Mouse (Mus musculus): ENCODE measurements around the gene Lamb1. TPM values are rescaled to one million over a fixed set of nuclear protein-coding genes. Genes with fewer than 3 reads are reported as not detected.

Gene Lamb1
- polyA plus RNA-seq, 1 experiment from 2014 or later, result 39.4 TPM

DNA sequence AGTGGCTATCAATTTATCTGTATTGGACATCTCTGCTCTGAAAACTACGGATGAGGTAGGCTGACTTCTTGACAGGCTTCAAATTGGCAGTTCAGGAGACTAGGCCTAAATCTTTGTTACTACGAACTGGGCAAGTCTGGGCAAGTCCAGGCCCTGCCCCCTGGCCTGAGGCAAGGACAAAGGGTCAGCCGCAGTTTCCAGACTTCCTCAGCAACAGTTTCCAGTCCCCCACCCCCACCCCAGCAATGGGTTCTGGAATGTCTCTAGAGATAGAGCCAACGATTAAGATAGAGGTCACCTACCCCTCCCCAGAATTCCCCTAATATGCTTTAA is 110.2 kb downstream of the Lamb1 start:
- Histone ChIP-seq H3K27ac (no peak overlapping the region), H3K9me3 (no peaks in the 10 kb centered on the region), H3K36me3 (no peaks in the 10 kb centered on the region), H3K4me1 (0 out of 2 replicates have a peak, but pooled peaks cover 8% of the 10 kb centered on the region), H3K4me2 (replicated peaks) (no peak overlapping the region), H3K27me3 (replicated peaks) (no peaks in the 10 kb centered on the region), H3K9ac (no peak overlapping the region), H3K4me3 (no peak overlapping the region)
- 0 out of 2 replicates have a peak, but pooled peaks have one; percentile 4 for ATAC-seq (ENCODE audit: low FRiP score, low read depth)
- WGBS, result 83% methylated on average over 4 of the region's 4 CpGs

DNA sequence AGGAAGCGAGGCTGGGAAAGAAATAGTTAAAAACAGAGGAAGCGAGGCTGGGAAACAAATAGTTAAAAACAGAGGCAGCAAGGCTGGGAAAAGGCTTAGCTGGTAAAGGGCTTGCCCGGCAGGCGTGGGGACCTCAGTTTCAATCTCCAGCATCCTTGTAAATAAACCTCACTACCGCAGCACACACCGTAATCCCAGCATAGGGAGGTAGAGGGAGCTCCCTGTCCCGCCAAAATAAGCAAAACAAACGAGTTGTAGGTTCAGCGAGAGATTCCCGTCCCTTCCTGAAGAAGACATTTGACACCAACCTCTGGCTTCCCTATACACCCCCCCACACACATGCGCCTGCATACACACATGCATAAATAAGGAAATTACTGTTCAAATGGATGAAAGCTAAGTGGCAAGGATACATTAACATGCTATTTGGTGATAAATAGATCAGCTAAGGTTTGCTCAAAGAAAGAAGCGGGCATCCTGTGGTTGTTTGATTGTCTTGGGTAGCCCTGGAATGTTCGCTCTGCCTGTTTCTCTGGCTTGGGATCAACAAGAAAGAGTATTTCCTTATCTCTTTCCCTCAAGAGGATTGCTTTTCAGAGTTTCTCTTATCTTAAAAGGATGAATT is 111.4 kb downstream of the Lamb1 start:
- Histone ChIP-seq H3K4me2 (replicated peaks) (peak overlapping the region; percentile 53), H3K9ac (0 out of 2 replicates have a peak overlapping the region, but pooled peaks have one; percentile 21), H3K36me3 (no peaks in the 10 kb centered on the region), H3K4me3 (peak overlapping the region; percentile 9; the same call in 1 of the 2 replicates), H3K9me3 (no peaks in the 10 kb centered on the region), H3K27ac (no peak overlapping the region), H3K4me1 (0 out of 2 replicates have a peak, but pooled peaks cover 8% of the 10 kb centered on the region), H3K27me3 (replicated peaks) (no peaks in the 10 kb centered on the region)
- WGBS, result 21% methylated on average over 13 of the region's 13 CpGs
- ATAC-seq (ENCODE audit: low FRiP score, low read depth), result peak; percentile 22; the same call in 1 of the 2 replicates

DNA sequence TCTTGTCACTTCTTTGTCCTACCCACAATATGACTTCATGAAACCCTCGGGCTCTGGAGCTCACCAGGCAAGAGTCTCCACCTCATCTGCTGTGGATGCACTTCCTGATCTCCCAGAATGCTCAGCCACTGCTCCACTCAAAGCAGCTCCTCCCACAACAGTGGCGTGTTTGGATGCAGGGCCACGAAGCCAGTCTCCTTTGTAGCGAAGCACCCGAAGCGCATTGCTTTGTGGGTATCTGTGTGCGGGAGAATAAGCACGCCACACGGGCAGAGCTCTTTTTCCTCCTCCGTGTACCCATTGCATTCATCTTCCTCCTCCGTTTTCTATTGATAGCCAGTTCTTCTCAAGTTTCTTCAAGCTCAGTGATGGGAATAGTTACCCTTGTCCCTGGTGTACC is 112.2 kb downstream of the Lamb1 start:
- ATAC-seq (ENCODE audit: low FRiP score, low read depth), result no peak
- Histone ChIP-seq H3K9me3 (no peaks in the 10 kb centered on the region), H3K9ac (no peak overlapping the region), H3K4me1 (0 out of 2 replicates have a peak, but pooled peaks cover 8% of the 10 kb centered on the region), H3K4me2 (replicated peaks) (no peak overlapping the region), H3K27me3 (replicated peaks) (no peaks in the 10 kb centered on the region), H3K4me3 (no peak overlapping the region), H3K27ac (no peak overlapping the region), H3K36me3 (no peaks in the 10 kb centered on the region)
- 83% methylated on average over 11 of the region's 11 CpGs for WGBS

Other genes starting within 250 kb of the Lamb1 start
- 0.08 TPM in 1 of 2 replicates, not detected in the other for gene Fam110c, start 191.4 kb upstream of the Lamb1 start, polyA plus RNA-seq (2016; fragmentation: Nextera tagmentation; extraction: Ambion mirVana)
- not detected in 2 replicates for gene Gm6993, start 24.5 kb upstream of the Lamb1 start, polyA plus RNA-seq (2016; fragmentation: Nextera tagmentation; extraction: Ambion mirVana)
- gene Dld, start 86.2 kb downstream of the Lamb1 start, polyA plus RNA-seq (2016; fragmentation: Nextera tagmentation; extraction: Ambion mirVana), result 139 and 141 TPM in 2 replicates
- not detected in 2 replicates for gene Slc26a3, start 125.6 kb downstream of the Lamb1 start, polyA plus RNA-seq (2016; fragmentation: Nextera tagmentation; extraction: Ambion mirVana)
- 13.2 and 15.6 TPM in 2 replicates for gene Cbll1, start 234.4 kb downstream of the Lamb1 start, polyA plus RNA-seq (2016; fragmentation: Nextera tagmentation; extraction: Ambion mirVana)